Mouse (Mus musculus) CH12F3 (cell line): ENCODE data around the gene Mast3.
"Not testable (repeated sequence)": the region's sequence is repeated elsewhere in the genome, so short reads cannot be mapped to it uniquely, and the experiment has no call there.

Source experiments
- in situ Hi-C: fragments of 300-500 bp; cut with MboI; formaldehyde crosslinking; loops from 2 replicates; pipeline ENCODE4 v1.14.3; 2020; ENCODE audit warnings: low sequenced_read_pairs

Mast3 gene

GRCm38 (mm10) chr8:70838654-70839407, 34.0 kb upstream of the Mast3 start:
- in situ Hi-C loops, result no loop called here

- in situ Hi-C loops, result no loop called here
These were observed 31.8 kb upstream of the Mast3 start for GRCm38 (mm10) chr8:70836666-70837065.

- in situ Hi-C loops, result no loop called here
These were observed 29.2 kb upstream of the Mast3 start for GRCm38 (mm10) chr8:70834071-70834470.

GRCm38 (mm10) chr8:70833520-70833919, 28.7 kb upstream of the Mast3 start:
- in situ Hi-C loops, result no loop called here

GRCm38 (mm10) chr8:70833018-70833482, 28.2 kb upstream of the Mast3 start:
- in situ Hi-C loops, result no loop called here

GRCm38 (mm10) chr8:70832371-70832770, 27.5 kb upstream of the Mast3 start:
- in situ Hi-C loops, result no loop called here

- in situ Hi-C loops, result no loop called here
These were observed 26.7 kb upstream of the Mast3 start for GRCm38 (mm10) chr8:70831517-70831916.

GRCm38 (mm10) chr8:70827796-70828195, 22.9 kb upstream of the Mast3 start:
- in situ Hi-C loops, result no loop called here

- in situ Hi-C loops, result no loop called here
These were observed 22.2 kb upstream of the Mast3 start for GRCm38 (mm10) chr8:70827010-70827409.

- in situ Hi-C loops, result no loop called here
These were observed 21.0 kb upstream of the Mast3 start for GRCm38 (mm10) chr8:70825816-70826215.

GRCm38 (mm10) chr8:70823802-70824201, 18.9 kb upstream of the Mast3 start:
- in situ Hi-C loops, result no loop called here

GRCm38 (mm10) chr8:70822594-70822993, 17.7 kb upstream of the Mast3 start:
- in situ Hi-C loops, result not testable (repeated sequence)

GRCm38 (mm10) chr8:70821992-70822391, 17.1 kb upstream of the Mast3 start:
- in situ Hi-C loops, result no loop called here

GRCm38 (mm10) chr8:70821399-70821962, 16.6 kb upstream of the Mast3 start:
- in situ Hi-C loops, result no loop called here

GRCm38 (mm10) chr8:70820101-70820935, 15.5 kb upstream of the Mast3 start:
- in situ Hi-C loops, result no loop called here

- in situ Hi-C loops, result no loop called here
These were observed 11.8 kb upstream of the Mast3 start for GRCm38 (mm10) chr8:70816679-70817078.

- in situ Hi-C loops, result no loop called here
These were observed 8.0 kb upstream of the Mast3 start for GRCm38 (mm10) chr8:70812885-70813284.

GRCm38 (mm10) chr8:70812055-70812454, 7.2 kb upstream of the Mast3 start:
- in situ Hi-C loops, result no loop called here

GRCm38 (mm10) chr8:70810962-70811680, 6.3 kb upstream of the Mast3 start:
- in situ Hi-C loops, result no loop called here

GRCm38 (mm10) chr8:70808955-70809701, 4.3 kb upstream of the Mast3 start:
- in situ Hi-C loops, result no loop called here
